Mouse (Mus musculus) cortical plate, adult 2 months (tissue): ENCODE measurements at regions not wholly inside any gene's neighbourhood (a gene's known extent, or its start where the extent isn't known, plus 50 kb on each side); places are given as distances from the start of the nearest gene placed in this dataset.

Experiments
- CTCF ChIP-seq: fragments of 200-500 bp; IDR thresholded peaks from 2 replicates; pipeline ENCODE4 v1.5.1; 2011; ENCODE audit warnings: mild to moderate bottlenecking, control low read depth, low read length; ENCODE audit not compliant: insufficient read depth; ENCODE audit errors: extremely low read depth
- POLR2A ChIP-seq: fragments of 200-500 bp; IDR thresholded peaks from 2 replicates; pipeline ENCODE4 v1.6.1; 2011; ENCODE audit warnings: mild to moderate bottlenecking, low read length, control low read depth; ENCODE audit not compliant: insufficient read depth; ENCODE audit errors: extremely low read depth

DNA sequence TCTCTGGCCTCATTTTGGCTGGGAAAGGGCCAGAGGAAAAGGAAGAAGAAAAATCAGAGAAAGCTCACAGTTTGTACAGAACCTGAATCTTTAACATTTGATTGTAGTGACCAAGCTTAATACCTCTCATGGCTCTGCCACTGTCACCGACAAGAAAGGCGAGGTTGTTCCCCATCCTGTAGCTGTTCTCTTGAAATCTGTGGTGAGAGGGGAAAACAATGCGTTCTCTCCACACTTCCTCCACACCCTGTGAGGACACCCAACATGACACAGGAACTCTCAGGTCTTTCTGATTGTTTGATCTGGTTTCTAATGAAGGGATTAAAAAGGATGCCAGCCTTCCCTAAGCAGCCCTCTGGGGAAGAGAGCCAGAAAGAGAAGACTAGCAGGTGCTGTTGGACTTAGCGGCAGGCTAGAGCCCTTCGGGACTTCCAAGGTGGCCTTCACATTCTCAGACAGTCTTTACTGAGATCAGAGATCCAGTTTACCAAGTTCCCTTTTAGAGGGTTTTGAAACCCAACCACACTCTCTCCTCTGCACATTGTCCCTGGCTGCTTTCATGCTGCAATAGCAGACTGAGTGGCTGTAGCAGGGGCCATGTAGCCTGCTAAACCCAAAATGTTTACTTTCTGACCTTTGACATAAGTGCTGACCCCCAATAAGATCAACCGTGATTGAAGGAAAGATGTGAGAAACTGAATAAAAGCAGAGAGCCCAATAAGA lies 98.5 kb upstream of the Pmfbp1 start:
- no peak for TF ChIP-seq CTCF
- no peak for TF ChIP-seq POLR2A
